Mouse (Mus musculus) olfactory bulb, adult 2 months (tissue): ENCODE measurements around the gene Kyat1. TPM values are rescaled to one million over a fixed set of nuclear protein-coding genes. Genes with fewer than 3 reads are reported as not detected.

Source experiments
- H3K27ac ChIP-seq: fragments of 200-500 bp; 2 replicates; pipeline ENCODE4 v1.5.1; 2012; ENCODE audit warnings: low read depth, low read length; ENCODE audit not compliant: insufficient read depth
- H3K4me1 ChIP-seq: fragments of 200-500 bp; 2 replicates; pipeline ENCODE4 v1.6.1; 2012; ENCODE audit warnings: low read length; ENCODE audit not compliant: control insufficient read depth, insufficient read depth
- H3K4me3 ChIP-seq: fragments of 200-500 bp; 2 replicates; pipeline ENCODE4 v1.5.1; 2012; ENCODE audit warnings: mild to moderate bottlenecking, low read depth, low read length, moderate library complexity; ENCODE audit not compliant: insufficient read depth
- CTCF ChIP-seq: fragments of 200-500 bp; IDR thresholded peaks from 2 replicates; pipeline ENCODE4 v1.5.1; 2012; ENCODE audit warnings: low read depth, mild to moderate bottlenecking, low read length, moderate library complexity; ENCODE audit not compliant: insufficient read depth
- POLR2A ChIP-seq: fragments of 200-500 bp; IDR thresholded peaks from 2 replicates; pipeline ENCODE4 v1.6.1; 2012; ENCODE audit warnings: mild to moderate bottlenecking, low read depth, low read length, moderate library complexity; ENCODE audit not compliant: insufficient read depth
- WGBS: fragments of 180-500 bp; shearing (Covaris S2); methylation state at CpG from one replicate; pipeline ENCODE4 v1.1.7; 2018; 5-methylcytosine and 5-hydroxymethylcytosine counted together
- polyA plus RNA-seq: library from polyadenylated mRNA; stranded (reverse); fragments of >200 nt; gene quantifications from 2 replicates; pipeline ENCODE4 v1.2.4, GENCODE M21; 2012; ENCODE audit warnings: low replicate concordance; ENCODE audit not compliant: missing spikeins, insufficient read depth, insufficient read length

Kyat1 gene
- polyA plus RNA-seq = not detected in 2 replicates

GRCm38 (mm10) chr2:30205629-30206357, at the start of gene Kyat1:
Gene Kyat1 (minus strand): TSS chr2:30205847.
- Histone ChIP-seq H3K4me3 (peak within 1 kb of the TSS; percentile 82), H3K4me1 (peaks cover 12% of the 10 kb centered on the region), H3K27ac (peak within 1 kb of the TSS; percentile 52)
- WGBS = under 1% methylated on average over 44 of the region's 44 CpGs
- TF ChIP-seq CTCF = no peak
- TF ChIP-seq POLR2A = peak; percentile 49; the same call in 1 of the 2 replicates

GRCm38 (mm10) chr2:30253809-30254208, 48.2 kb upstream of the Kyat1 start:
- TF ChIP-seq CTCF = no peak
- no peak for TF ChIP-seq POLR2A
- Histone ChIP-seq H3K4me3 (no peak overlapping the region), H3K4me1 (peaks cover 38% of the 10 kb centered on the region), H3K27ac (no peak overlapping the region)
- WGBS = 77% methylated on average over 5 of the region's 5 CpGs

GRCm38 (mm10) chr2:30252521-30252920, 46.9 kb upstream of the Kyat1 start:
- Histone ChIP-seq H3K27ac (0 out of 2 replicates have a peak overlapping the region, but pooled peaks have one; percentile 3), H3K4me1 (peaks cover 30% of the 10 kb centered on the region), H3K4me3 (no peak overlapping the region)
- 34% methylated on average over 3 of the region's 3 CpGs for WGBS
- TF ChIP-seq POLR2A = no peak
- no peak for TF ChIP-seq CTCF

- 80% methylated on average over 5 of the region's 5 CpGs for WGBS
- Histone ChIP-seq H3K27ac (peak overlapping the region; percentile 3; the same call in 1 of the 2 replicates), H3K4me1 (peaks cover 25% of the 10 kb centered on the region), H3K4me3 (no peak overlapping the region)
- no peak for TF ChIP-seq CTCF
- TF ChIP-seq POLR2A = no peak
These were observed 45.9 kb upstream of the Kyat1 start for GRCm38 (mm10) chr2:30251417-30252104.

- 85% methylated on average over 10 of the region's 10 CpGs for WGBS
- Histone ChIP-seq H3K4me3 (no peak overlapping the region), H3K4me1 (peaks cover 25% of the 10 kb centered on the region), H3K27ac (no peak overlapping the region)
- TF ChIP-seq CTCF = no peak
- no peak for TF ChIP-seq POLR2A
These were observed 44.8 kb upstream of the Kyat1 start for GRCm38 (mm10) chr2:30250166-30251128.

- H3K4me1 ChIP-seq = peaks cover 31% of the 10 kb centered on the region
- TF ChIP-seq CTCF (no peak), POLR2A (no peak)
- WGBS = 75% methylated on average over 3 of the region's 3 CpGs
- no peak overlapping the region for H3K27ac ChIP-seq
- no peak overlapping the region for H3K4me3 ChIP-seq
These were observed 43.5 kb upstream of the Kyat1 start for GRCm38 (mm10) chr2:30249182-30249581.

- Histone ChIP-seq H3K27ac (no peak overlapping the region), H3K4me3 (no peak overlapping the region), H3K4me1 (peaks cover 27% of the 10 kb centered on the region)
- TF ChIP-seq POLR2A (no peak), CTCF (no peak)
- WGBS = 39% methylated on average over 4 of the region's 4 CpGs
These were observed 42.0 kb upstream of the Kyat1 start for GRCm38 (mm10) chr2:30247681-30248080.

GRCm38 (mm10) chr2:30247036-30247435, 41.4 kb upstream of the Kyat1 start:
- WGBS = 90% methylated on average over 5 of the region's 5 CpGs

More at GRCm38 (mm10) chr2:30247036-30247435, 41.4 kb upstream of the Kyat1 start:
- no peak for TF ChIP-seq CTCF
- no peak for TF ChIP-seq POLR2A
- peaks cover 27% of the 10 kb centered on the region for H3K4me1 ChIP-seq
- no peak overlapping the region for H3K27ac ChIP-seq
- H3K4me3 ChIP-seq = no peak overlapping the region
